Mouse (Mus musculus) hindbrain, embryonic 15.5 days (tissue): ENCODE measurements around the gene Rad51b. TPM values are rescaled to one million over a fixed set of nuclear protein-coding genes. Genes with fewer than 3 reads are reported as not detected.

Experiments
- ATAC-seq: fragments of 200-750 bp; cut with Nextera tagmentation; 2 replicates; pipeline ENCODE4 v1.8.0; 2017; ENCODE audit warnings: low read depth, moderate number of reproducible peaks, moderate TSS enrichment; ENCODE audit not compliant: low FRiP score
- H3K27ac ChIP-seq: fragments of 300-500 bp; sonication (generic); replicated peaks from 2 replicates; pipeline ENCODE4 v1.5.1; 2015; ENCODE audit warnings: mild to moderate bottlenecking, inconsistent platforms
- H3K27me3 ChIP-seq: fragments of 300-500 bp; sonication (generic); 2 replicates; pipeline ENCODE4 v1.6.1; 2015; ENCODE audit warnings: control low read depth, inconsistent platforms
- H3K36me3 ChIP-seq: fragments of 300-500 bp; sonication (generic); 2 replicates; pipeline ENCODE4 v1.6.1; 2015; ENCODE audit warnings: control low read depth, inconsistent platforms
- H3K4me1 ChIP-seq: fragments of 300-500 bp; sonication (generic); replicated peaks from 2 replicates; pipeline ENCODE4 v1.6.1; 2015; ENCODE audit warnings: control low read depth, inconsistent platforms
- H3K4me2 ChIP-seq: fragments of 300-500 bp; sonication (generic); 2 replicates; pipeline ENCODE4 v1.6.1; 2015; ENCODE audit warnings: moderate library complexity, mild to moderate bottlenecking, inconsistent platforms
- H3K4me3 ChIP-seq: fragments of 300-500 bp; sonication (generic); 2 replicates; pipeline ENCODE4 v1.5.1; 2015; ENCODE audit warnings: mild to moderate bottlenecking, inconsistent platforms
- H3K9ac ChIP-seq: fragments of 300-500 bp; sonication (generic); 2 replicates; pipeline ENCODE4 v1.6.1; 2015; ENCODE audit warnings: inconsistent platforms
- H3K9me3 ChIP-seq: fragments of 300-500 bp; sonication (generic); 2 replicates; pipeline ENCODE4 v1.6.1; 2016; ENCODE audit warnings: control low read depth, inconsistent platforms
- WGBS: fragments of 180-500 bp; shearing (Covaris S2); methylation state at CpG from one replicate; pipeline ENCODE4 v1.1.7; 2015; 5-methylcytosine and 5-hydroxymethylcytosine counted together
- polyA plus RNA-seq: library from polyadenylated mRNA; unstranded; fragments of >200 nt; fragmentation: Nextera tagmentation; extraction: Ambion mirVana; gene quantifications from 2 replicates; pipeline ENCODE4 v1.2.1, GENCODE M21; 2015

Gene Rad51b
- polyA plus RNA-seq, 1 experiment from 2014 or later = 1.7 TPM

GRCm38 (mm10) chr12:79812838-79813563, 515.9 kb downstream of the Rad51b start:
- no peaks in the 10 kb centered on the region for H3K9me3 ChIP-seq
- no peak for ATAC-seq
- WGBS = 26% methylated on average over 18 of the region's 18 CpGs
- H3K9ac ChIP-seq = no peak overlapping the region
- H3K27me3 ChIP-seq = no peaks in the 10 kb centered on the region
- H3K4me2 ChIP-seq = no peak overlapping the region
- H3K36me3 ChIP-seq = no peaks in the 10 kb centered on the region
- H3K4me3 ChIP-seq = no peak overlapping the region
- peaks cover 19% of the 10 kb centered on the region for H3K4me1 ChIP-seq
- no peak overlapping the region for H3K27ac ChIP-seq

DNA sequence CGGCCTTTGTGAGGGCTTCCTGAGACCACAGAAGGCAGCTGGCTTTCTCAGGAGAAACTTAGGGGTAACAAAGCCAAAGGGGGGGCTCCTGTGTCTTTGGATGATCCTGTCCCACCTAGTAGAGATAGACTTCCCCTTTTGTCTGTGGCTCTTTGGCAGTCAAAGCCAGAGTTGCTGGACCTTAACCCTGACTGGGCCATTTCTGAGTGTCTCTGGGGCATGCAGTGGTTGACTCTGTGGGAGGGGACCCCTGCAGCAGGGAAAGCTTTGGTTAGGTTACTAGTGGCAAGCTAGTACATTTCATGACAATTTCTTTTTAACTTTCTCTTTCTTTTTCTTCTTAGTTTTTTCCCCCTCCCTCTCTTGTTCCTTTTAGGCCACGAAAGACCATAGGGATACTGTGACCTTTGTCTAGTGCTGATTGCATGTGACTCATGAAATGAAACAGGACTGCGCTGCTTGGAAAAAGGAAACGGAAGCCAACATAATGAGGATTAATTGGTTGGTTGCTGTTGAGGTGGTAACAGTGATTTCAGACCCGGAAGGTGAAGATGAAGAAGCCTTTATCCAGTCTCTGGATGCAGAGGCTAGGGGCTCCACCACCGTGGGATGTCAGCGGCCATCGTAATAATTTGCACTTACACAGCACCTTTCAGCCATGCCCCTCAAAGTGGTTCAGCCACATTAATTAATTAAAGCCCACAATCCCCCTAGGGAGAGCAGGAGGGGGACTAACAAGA, 516.7 kb downstream of the Rad51b start:
- H3K27me3 ChIP-seq = no peaks in the 10 kb centered on the region
- 23% methylated on average over 8 of the region's 8 CpGs for WGBS
- no peak overlapping the region for H3K9ac ChIP-seq
- no peak; the same call in 1 of the 2 replicates for ATAC-seq
- H3K4me3 ChIP-seq = no peak overlapping the region
- H3K4me2 ChIP-seq = peak overlapping the region; percentile 33
- H3K27ac ChIP-seq = no peak overlapping the region
- peaks cover 16% of the 10 kb centered on the region for H3K4me1 ChIP-seq
- no peaks in the 10 kb centered on the region for H3K36me3 ChIP-seq
- H3K9me3 ChIP-seq = no peaks in the 10 kb centered on the region

- H3K36me3 ChIP-seq = no peaks in the 10 kb centered on the region
- H3K4me1 ChIP-seq = peaks cover 16% of the 10 kb centered on the region
- H3K9me3 ChIP-seq = no peaks in the 10 kb centered on the region
- 0 out of 2 replicates have a peak, but pooled peaks have one; percentile 27 for ATAC-seq
- H3K27me3 ChIP-seq = no peaks in the 10 kb centered on the region
- no peak overlapping the region for H3K4me3 ChIP-seq
- no peak overlapping the region for H3K9ac ChIP-seq
- no peak overlapping the region for H3K27ac ChIP-seq
- WGBS = 35% methylated on average over 20 of the region's 20 CpGs
- H3K4me2 ChIP-seq = peak overlapping the region; percentile 33
Observed at GRCm38 (mm10) chr12:79814312-79815091, 517.4 kb downstream of the Rad51b start.

DNA sequence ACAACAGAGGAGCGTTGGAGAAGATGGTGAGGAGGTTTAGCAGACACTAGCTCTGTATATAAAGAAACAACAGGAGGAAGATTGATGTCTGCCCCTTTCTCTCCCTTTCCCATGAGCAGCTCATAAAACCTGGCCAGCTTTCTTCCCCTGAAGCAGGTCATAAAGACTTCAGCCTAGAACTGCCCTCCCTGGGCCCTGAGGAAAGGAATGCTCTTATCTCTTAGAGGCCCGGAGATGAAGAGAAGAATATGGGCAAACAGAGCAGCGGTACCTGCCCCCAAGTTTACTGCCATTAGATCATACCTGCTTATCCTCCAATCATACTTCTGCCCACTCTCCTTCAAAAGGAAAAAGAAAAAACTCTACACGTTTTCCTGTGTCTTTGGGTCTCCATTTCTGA, 519.2 kb downstream of the Rad51b start:
- no peak overlapping the region for H3K9ac ChIP-seq
- peaks cover 16% of the 10 kb centered on the region for H3K4me1 ChIP-seq
- no peak overlapping the region for H3K27ac ChIP-seq
- H3K9me3 ChIP-seq = no peaks in the 10 kb centered on the region
- H3K36me3 ChIP-seq = no peaks in the 10 kb centered on the region
- ATAC-seq = no peak
- H3K27me3 ChIP-seq = no peaks in the 10 kb centered on the region
- H3K4me3 ChIP-seq = no peak overlapping the region
- H3K4me2 ChIP-seq = no peak overlapping the region
- 74% methylated on average over 4 of the region's 4 CpGs for WGBS

DNA sequence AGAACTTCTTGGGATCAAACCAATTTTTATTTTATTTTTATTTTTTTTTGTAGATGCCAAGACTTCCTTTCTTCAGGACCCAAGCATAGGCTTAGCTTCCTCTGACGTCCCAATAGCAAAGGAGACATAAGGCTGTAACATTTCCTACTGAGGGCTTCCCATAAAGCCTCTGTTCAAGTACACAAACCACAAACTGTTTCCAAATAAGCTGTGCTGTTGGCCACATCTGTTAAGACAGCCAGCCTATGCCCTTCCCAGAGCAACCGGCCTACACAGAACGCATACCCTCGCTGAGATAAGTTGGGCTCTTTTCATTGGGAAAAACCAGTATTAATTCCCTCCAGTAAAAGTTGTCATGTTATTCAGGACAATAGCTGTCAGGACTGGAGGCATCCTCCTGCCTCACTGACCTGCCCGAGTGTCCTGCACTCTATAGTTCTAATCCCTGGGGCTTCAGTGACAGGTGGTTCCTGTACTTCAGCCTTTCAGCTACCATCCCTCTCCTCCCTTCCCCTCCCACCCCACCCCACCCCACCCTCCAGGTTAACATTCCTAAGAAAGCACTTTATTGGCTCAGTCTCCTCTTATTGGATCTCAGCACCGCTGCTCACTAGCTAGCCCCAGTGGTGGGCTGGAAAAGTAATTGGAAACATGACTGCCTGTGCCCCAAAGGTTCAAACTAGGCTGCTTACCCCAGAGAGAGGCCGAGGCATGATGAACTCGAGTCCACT, 523.3 kb downstream of the Rad51b start:
- no peak overlapping the region for H3K4me3 ChIP-seq
- no peaks in the 10 kb centered on the region for H3K36me3 ChIP-seq
- H3K4me1 ChIP-seq = no peaks in the 10 kb centered on the region; the same call in 1 of the 2 replicates
- no peak overlapping the region for H3K9ac ChIP-seq
- no peak overlapping the region for H3K27ac ChIP-seq
- H3K4me2 ChIP-seq = no peak overlapping the region
- no peaks in the 10 kb centered on the region for H3K27me3 ChIP-seq
- no peak for ATAC-seq
- H3K9me3 ChIP-seq = no peaks in the 10 kb centered on the region
- WGBS = 74% methylated on average over 8 of the region's 8 CpGs

GRCm38 (mm10) chr12:79821901-79822300, 524.8 kb downstream of the Rad51b start:
- H3K4me1 ChIP-seq = peaks cover 7% of the 10 kb centered on the region
- H3K27ac ChIP-seq = no peak overlapping the region
- H3K4me2 ChIP-seq = no peak overlapping the region
- H3K9ac ChIP-seq = no peak overlapping the region
- H3K36me3 ChIP-seq = no peaks in the 10 kb centered on the region
- no peaks in the 10 kb centered on the region for H3K9me3 ChIP-seq
- no peak overlapping the region for H3K4me3 ChIP-seq
- WGBS = 46% methylated on average over 5 of the region's 5 CpGs
- ATAC-seq = no peak
- no peaks in the 10 kb centered on the region for H3K27me3 ChIP-seq

GRCm38 (mm10) chr12:79822401-79822800, 525.3 kb downstream of the Rad51b start:
- Histone ChIP-seq H3K9me3 (no peaks in the 10 kb centered on the region), H3K4me1 (peaks cover 7% of the 10 kb centered on the region), H3K27ac (no peak overlapping the region), H3K4me3 (no peak overlapping the region), H3K36me3 (no peaks in the 10 kb centered on the region), H3K4me2 (no peak overlapping the region), H3K27me3 (no peaks in the 10 kb centered on the region), H3K9ac (no peak overlapping the region)
- no peak for ATAC-seq
- 78% methylated on average over 2 of the region's 2 CpGs for WGBS

DNA sequence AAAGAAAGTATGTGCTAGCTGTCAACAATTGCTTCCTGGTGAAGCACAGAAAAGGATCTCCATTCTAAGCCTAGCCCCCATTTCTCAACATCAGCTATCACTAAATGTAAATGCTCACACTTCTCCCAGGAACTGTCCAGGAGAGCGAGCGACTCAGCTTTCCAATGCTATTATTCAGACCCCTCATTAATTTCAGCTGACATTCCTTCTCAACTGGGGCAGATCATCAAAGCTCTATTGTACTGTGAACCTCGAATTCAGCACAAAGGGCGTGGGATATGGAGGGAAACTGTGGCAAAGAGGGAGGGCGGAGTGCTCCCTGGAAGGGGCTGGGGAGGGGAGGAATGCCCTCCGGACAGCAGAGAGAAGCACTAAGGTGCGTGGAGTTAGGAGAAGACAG, 528.8 kb downstream of the Rad51b start:
- Histone ChIP-seq H3K36me3 (no peaks in the 10 kb centered on the region), H3K27ac (no peak overlapping the region), H3K9me3 (no peaks in the 10 kb centered on the region), H3K27me3 (no peaks in the 10 kb centered on the region), H3K4me1 (peaks cover 7% of the 10 kb centered on the region), H3K9ac (no peak overlapping the region), H3K4me2 (no peak overlapping the region), H3K4me3 (no peak overlapping the region)
- ATAC-seq = no peak
- 15% methylated on average over 7 of the region's 7 CpGs for WGBS

GRCm38 (mm10) chr12:79827233-79827692, 530.2 kb downstream of the Rad51b start:
- no peak for ATAC-seq
- Histone ChIP-seq H3K4me3 (no peak overlapping the region), H3K36me3 (no peaks in the 10 kb centered on the region), H3K4me1 (peaks cover 7% of the 10 kb centered on the region), H3K4me2 (no peak overlapping the region), H3K27ac (no peak overlapping the region), H3K27me3 (no peaks in the 10 kb centered on the region), H3K9ac (no peak overlapping the region), H3K9me3 (no peaks in the 10 kb centered on the region)
- 64% methylated on average over 5 of the region's 5 CpGs for WGBS

DNA sequence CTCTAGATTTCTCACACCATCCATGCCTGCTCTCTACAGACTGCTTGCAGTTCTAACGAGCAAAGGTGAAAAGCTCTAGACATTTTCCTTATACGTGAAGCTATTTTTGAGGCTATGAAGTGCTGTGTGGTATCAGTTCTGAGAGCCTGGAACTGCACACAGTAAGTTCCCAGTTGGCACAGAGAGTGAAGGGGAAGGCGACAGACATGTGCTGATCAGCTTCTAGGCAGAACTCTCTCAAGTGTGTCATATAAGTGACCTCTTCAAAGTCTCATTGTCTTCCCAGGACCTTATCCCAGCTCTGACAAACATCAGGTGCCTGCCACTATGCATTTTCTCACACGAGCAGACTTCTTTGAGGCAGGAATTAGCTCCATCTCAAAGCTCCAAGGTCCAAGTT, 530.7 kb downstream of the Rad51b start:
- peaks cover 7% of the 10 kb centered on the region for H3K4me1 ChIP-seq
- no peak overlapping the region for H3K4me3 ChIP-seq
- H3K36me3 ChIP-seq = no peaks in the 10 kb centered on the region
- no peak overlapping the region for H3K27ac ChIP-seq
- no peak for ATAC-seq
- no peaks in the 10 kb centered on the region for H3K9me3 ChIP-seq
- 62% methylated on average over 4 of the region's 4 CpGs for WGBS
- no peak overlapping the region for H3K9ac ChIP-seq
- H3K4me2 ChIP-seq = no peak overlapping the region
- no peaks in the 10 kb centered on the region for H3K27me3 ChIP-seq

DNA sequence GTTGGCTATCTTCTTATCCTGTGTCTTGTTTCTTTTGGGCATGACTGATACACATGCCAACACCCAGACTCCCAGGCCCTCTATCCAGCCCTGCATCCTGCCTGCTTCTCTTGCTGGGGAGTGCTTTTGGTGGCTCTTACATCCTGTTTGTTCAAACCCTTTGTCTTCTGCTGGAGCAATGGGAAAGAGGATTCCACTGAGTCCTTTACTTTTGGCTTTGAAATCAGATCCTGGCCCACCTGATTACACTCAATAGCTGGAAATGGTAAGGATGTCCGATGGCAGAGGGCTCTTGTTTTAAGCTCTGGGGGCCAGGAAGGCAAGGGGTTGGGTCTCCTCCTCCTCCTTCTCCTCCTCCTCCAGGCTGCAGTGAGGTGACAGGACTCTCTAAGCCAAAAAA, 533.6 kb downstream of the Rad51b start:
- H3K36me3 ChIP-seq = no peaks in the 10 kb centered on the region

More for the DNA sequence above, 533.6 kb downstream of the Rad51b start:
- no peak for ATAC-seq
- H3K27me3 ChIP-seq = no peaks in the 10 kb centered on the region
- 42% methylated on average over 1 of the region's 1 CpGs for WGBS
- H3K4me3 ChIP-seq = no peak overlapping the region
- H3K9ac ChIP-seq = no peak overlapping the region
- H3K9me3 ChIP-seq = no peaks in the 10 kb centered on the region
- peaks cover 7% of the 10 kb centered on the region; the same call in 1 of the 2 replicates for H3K4me1 ChIP-seq
- H3K27ac ChIP-seq = no peak overlapping the region
- H3K4me2 ChIP-seq = no peak overlapping the region
